Mouse (Mus musculus) embryonic facial prominence, embryonic 10.5 days (tissue): ENCODE measurements at regions not wholly inside any gene's neighbourhood (a gene's known extent, or its start where the extent isn't known, plus 50 kb on each side); places are given as distances from the start of the nearest gene placed in this dataset.

Experiments
- DNase-seq: peaks from one replicate; pipeline ENCODE4 v3.0.0-alpha.2; 2017; ENCODE audit warnings: low spot score
- H3K27ac ChIP-seq: fragments of 300-500 bp; sonication (generic); replicated peaks from 2 replicates; pipeline ENCODE4 v1.5.1; 2016; ENCODE audit warnings: mild to moderate bottlenecking
- H3K27me3 ChIP-seq: fragments of 300-500 bp; sonication (generic); replicated peaks from 2 replicates; pipeline ENCODE4 v1.6.1; 2016; ENCODE audit warnings: low read depth, mild to moderate bottlenecking; ENCODE audit not compliant: poor library complexity, severe bottlenecking
- H3K36me3 ChIP-seq: fragments of 300-500 bp; sonication (generic); replicated peaks from 2 replicates; pipeline ENCODE4 v1.6.1; 2016; ENCODE audit warnings: mild to moderate bottlenecking, moderate library complexity
- H3K4me1 ChIP-seq: fragments of 300-500 bp; sonication (generic); 2 replicates; pipeline ENCODE4 v1.6.1; 2016
- H3K4me3 ChIP-seq: fragments of 300-500 bp; sonication (generic); 2 replicates; pipeline ENCODE4 v1.5.1; 2016; ENCODE audit warnings: mild to moderate bottlenecking, moderate library complexity
- H3K9me3 ChIP-seq: fragments of 300-500 bp; sonication (generic); 2 replicates; pipeline ENCODE4 v1.6.1; 2016; ENCODE audit warnings: mild to moderate bottlenecking
- WGBS: fragments of 180-500 bp; shearing (Covaris S2); methylation state at CpG from one replicate; pipeline ENCODE4 v1.1.7; 2016; 5-methylcytosine and 5-hydroxymethylcytosine counted together

DNA sequence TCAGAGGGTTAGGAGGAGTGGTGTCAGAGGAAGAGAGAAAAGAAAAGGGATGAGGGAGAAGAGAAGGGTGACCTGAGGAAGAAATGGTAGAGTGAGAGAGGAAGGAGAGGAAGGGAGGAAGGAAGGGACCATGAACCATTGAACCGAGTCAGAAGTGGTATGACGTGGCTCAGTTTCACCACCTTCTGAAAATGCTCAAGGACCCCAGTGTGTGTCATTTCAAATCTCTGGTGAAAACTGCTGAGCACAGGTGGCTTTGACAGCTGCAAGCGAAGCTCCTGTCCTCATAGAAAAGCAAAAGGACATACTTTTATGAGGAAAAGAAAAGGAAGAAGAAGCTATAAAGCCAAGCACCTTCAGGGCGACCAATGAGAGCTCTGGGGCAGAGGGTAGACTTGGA is 214.3 kb downstream of the Gm9195 start:
- Histone ChIP-seq H3K27ac (no peak overlapping the region), H3K4me1 (no peaks in the 10 kb centered on the region), H3K27me3 (no peaks in the 10 kb centered on the region), H3K9me3 (no peaks in the 10 kb centered on the region), H3K4me3 (no peak overlapping the region), H3K36me3 (no peaks in the 10 kb centered on the region)
- DNase-seq, result no peak
- 91% methylated on average over 4 of the region's 4 CpGs for WGBS

DNA sequence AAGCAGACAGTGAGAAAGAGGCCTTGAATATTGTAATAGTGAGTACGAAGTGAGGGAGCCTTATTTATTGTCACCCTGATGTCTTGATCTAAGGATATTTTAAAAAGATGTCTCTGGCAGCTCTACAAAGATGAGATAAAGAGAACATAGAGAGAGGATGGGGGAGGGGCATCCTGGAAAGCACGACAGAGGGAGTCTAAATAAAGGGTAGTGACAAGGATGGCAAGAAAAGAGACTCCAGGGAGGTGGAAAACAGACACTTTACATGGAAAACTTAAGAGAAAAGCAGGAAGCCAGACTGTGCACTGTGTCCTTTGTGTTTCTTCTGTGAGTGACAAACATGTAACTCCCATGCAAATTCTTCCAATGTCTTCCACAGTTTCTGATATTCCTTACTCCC is 232.4 kb downstream of the Gm9195 start:
- DNase-seq, result no peak
- 45% methylated on average over 2 of the region's 2 CpGs for WGBS
- no peaks in the 10 kb centered on the region for H3K4me1 ChIP-seq
- no peak overlapping the region for H3K27ac ChIP-seq
- no peaks in the 10 kb centered on the region for H3K27me3 ChIP-seq
- H3K4me3 ChIP-seq, result no peak overlapping the region
- no peaks in the 10 kb centered on the region for H3K36me3 ChIP-seq
- H3K9me3 ChIP-seq, result no peaks in the 10 kb centered on the region

DNA sequence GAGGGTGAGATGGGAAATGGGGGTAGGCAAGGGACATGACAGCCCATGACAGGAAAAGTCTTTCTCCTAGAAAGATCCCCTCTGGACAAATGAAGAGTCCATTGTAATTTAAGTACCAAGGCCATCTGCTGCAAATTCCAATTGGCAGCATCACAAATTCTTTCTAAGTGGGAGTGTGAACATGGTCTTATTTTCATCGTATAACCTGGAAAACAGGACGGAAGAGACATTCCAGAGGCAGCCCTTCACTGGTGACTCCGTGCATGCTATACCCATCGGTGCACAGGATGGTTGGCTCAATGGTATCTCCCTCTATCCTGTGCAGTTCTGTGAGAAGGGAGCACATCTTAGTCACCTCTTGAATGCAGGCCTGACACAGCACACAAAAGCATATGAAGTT is 249.8 kb downstream of the Gm9195 start:
- H3K36me3 ChIP-seq, result no peaks in the 10 kb centered on the region
- 86% methylated on average over 4 of the region's 4 CpGs for WGBS
- H3K9me3 ChIP-seq, result no peaks in the 10 kb centered on the region
- H3K4me3 ChIP-seq, result no peak overlapping the region
- H3K27me3 ChIP-seq, result no peaks in the 10 kb centered on the region
- H3K4me1 ChIP-seq, result peaks cover 8% of the 10 kb centered on the region
- no peak overlapping the region for H3K27ac ChIP-seq
- no peak for DNase-seq

DNA sequence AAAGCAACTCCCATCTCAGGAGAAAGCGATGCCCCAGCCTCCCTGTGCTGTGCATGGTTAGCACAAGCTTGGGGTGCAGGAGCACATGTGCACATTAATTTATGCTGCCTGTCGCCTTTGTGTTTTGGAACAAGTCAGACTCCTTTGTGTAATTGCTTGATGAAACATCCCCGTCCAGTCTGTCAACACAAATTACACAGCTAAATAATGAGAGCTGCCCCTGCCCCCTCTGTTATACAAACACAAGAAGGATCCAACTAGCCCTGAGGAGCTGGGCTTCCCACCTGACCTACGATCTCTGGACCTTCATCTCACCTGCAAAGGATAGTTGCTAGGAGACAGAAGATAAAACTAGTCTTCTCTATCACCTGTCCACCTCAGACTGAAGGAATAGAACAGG is 251.4 kb downstream of the Gm9195 start:
- Histone ChIP-seq H3K36me3 (no peaks in the 10 kb centered on the region), H3K4me3 (no peak overlapping the region), H3K27me3 (no peaks in the 10 kb centered on the region), H3K27ac (no peak overlapping the region), H3K9me3 (no peaks in the 10 kb centered on the region), H3K4me1 (peaks cover 8% of the 10 kb centered on the region)
- no peak for DNase-seq
- 57% methylated on average over 4 of the region's 4 CpGs for WGBS

DNA sequence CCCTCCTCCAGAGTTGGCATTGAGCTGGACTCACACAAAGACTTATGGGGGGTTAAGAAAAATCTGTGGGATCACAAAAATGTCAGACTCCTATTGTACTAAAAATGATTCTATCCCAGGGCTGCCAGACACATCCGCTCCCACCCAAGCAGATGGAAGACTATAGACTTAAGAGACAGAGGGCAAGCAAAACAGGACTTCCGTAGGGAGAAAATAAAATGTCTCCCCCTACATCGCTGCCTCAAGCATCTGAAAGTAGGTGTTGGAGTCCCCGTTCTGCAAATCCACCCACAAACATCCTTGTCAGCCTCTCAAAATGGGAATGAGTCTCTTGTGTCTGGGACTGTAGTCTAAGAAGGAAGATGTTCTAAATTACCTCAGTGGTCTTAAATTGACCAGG is 253.3 kb downstream of the Gm9195 start:
- H3K27ac ChIP-seq, result no peak overlapping the region
- WGBS, result 90% methylated on average over 4 of the region's 4 CpGs
- no peak for DNase-seq
- no peak overlapping the region for H3K4me3 ChIP-seq
- H3K36me3 ChIP-seq, result no peaks in the 10 kb centered on the region
- no peaks in the 10 kb centered on the region for H3K9me3 ChIP-seq
- no peaks in the 10 kb centered on the region for H3K27me3 ChIP-seq
- peaks cover 8% of the 10 kb centered on the region for H3K4me1 ChIP-seq

DNA sequence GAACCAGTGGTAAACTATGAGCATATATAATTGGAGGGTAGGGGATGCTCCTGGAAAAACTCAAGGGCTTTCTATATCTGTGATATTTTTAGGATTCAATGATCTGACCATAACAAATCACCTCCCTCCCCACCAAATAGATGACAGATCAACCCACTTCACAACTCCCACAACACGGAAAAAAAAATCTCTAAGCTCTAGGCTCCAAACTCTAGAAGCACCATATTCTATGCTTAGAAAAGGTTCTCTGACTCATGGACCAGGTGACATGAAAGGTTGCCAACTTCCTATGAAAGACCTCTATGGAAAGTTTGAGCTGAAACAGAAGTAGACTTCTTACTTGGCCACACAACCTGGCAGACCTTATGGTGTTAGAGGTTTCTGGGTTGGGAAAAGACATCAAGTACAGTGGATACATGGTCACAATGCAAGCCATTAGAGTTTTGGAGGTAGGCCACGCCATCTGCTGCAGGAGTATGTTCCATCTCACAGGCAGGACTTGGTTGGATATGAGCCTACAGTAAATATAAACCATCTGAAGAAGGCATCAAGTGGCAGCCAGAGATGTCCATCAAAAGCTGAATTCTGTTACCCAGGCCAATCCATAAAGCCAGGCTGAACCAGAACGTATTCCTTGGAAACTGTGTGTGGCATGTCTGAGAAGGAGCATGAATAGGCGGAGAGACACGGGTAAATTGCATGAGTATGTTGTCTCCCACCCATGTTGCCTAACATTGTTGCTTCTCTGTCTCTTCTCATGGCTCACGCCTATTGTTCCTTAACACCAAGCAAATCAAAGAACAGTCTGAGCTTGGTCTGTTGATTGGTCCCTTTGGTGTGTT is 257.2 kb downstream of the Gm9195 start:
- Histone ChIP-seq H3K9me3 (no peaks in the 10 kb centered on the region), H3K36me3 (no peaks in the 10 kb centered on the region), H3K27me3 (no peaks in the 10 kb centered on the region), H3K27ac (no peak overlapping the region), H3K4me3 (no peak overlapping the region), H3K4me1 (no peaks in the 10 kb centered on the region)
- no peak for DNase-seq
- 83% methylated on average over 6 of the region's 6 CpGs for WGBS

DNA sequence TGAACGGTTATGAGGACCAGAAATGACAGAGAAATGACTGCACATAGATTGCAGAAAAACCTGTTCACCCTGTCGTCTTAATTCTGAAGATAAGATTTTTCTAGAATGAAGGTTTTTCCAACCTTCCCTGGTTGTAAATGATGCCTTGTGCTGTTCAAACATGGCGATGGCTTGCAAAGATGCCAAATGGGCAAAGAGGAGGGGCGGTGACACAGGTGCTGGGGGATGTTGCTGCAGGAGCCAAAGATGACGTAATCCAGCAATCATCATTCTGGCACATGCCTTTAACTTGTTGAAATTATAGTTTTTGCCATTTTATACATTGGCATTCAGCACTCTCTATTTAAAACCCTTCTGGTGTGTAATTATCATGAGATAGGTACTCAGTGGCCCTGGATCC is 263.8 kb downstream of the Gm9195 start:
- H3K27ac ChIP-seq, result no peak overlapping the region
- H3K4me1 ChIP-seq, result no peaks in the 10 kb centered on the region
- no peaks in the 10 kb centered on the region for H3K27me3 ChIP-seq
- DNase-seq, result no peak
- H3K9me3 ChIP-seq, result no peaks in the 10 kb centered on the region
- H3K36me3 ChIP-seq, result no peaks in the 10 kb centered on the region
- 76% methylated on average over 5 of the region's 5 CpGs for WGBS
- no peak overlapping the region for H3K4me3 ChIP-seq

DNA sequence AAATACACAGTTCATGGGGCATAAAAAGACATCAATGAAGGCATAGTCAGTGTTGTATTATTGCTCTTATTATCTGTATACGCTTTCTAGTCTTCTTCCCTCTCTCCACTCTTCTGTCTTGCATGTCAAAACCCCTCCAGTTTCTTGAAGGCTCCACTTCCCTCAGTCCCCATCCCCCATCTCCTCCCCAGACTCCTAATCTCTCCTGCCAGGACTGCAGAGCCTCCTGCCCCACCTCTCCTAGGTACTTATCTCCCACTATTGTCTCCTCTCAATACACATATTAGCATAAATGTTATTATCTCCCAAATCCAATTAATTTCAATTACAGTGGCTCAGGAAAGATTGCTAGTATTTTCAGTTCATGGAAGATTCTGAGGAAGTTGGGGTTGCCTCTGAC is 264.2 kb downstream of the Gm9195 start:
- Histone ChIP-seq H3K4me3 (no peak overlapping the region), H3K4me1 (no peaks in the 10 kb centered on the region), H3K36me3 (no peaks in the 10 kb centered on the region), H3K27me3 (no peaks in the 10 kb centered on the region), H3K9me3 (no peaks in the 10 kb centered on the region), H3K27ac (no peak overlapping the region)
- 63% methylated on average over 1 of the region's 1 CpGs for WGBS
- no peak for DNase-seq

DNA sequence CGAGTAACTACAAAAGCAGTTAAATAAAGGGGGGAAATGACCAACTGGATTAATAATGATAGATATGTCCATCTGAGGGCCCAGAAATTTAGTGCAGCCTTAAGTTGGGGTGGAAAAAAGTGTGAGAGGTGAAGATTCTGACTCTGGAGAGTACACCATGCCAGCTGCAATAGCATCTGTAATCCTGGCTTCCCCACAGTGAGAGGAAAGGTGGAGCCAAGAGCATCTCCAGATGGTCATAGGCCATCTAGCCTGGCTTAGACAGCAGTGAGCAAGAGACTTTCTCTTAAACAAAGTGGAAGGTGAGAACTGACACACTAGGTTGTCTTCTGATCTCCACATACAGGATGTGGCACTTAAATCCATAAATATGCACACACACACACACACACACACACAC is 264.7 kb downstream of the Gm9195 start:
- Histone ChIP-seq H3K4me3 (no peak overlapping the region), H3K4me1 (no peaks in the 10 kb centered on the region), H3K27ac (no peak overlapping the region), H3K27me3 (no peaks in the 10 kb centered on the region), H3K36me3 (no peaks in the 10 kb centered on the region), H3K9me3 (no peaks in the 10 kb centered on the region)
- WGBS, result 82% methylated on average over 1 of the region's 1 CpGs
- no peak for DNase-seq

DNA sequence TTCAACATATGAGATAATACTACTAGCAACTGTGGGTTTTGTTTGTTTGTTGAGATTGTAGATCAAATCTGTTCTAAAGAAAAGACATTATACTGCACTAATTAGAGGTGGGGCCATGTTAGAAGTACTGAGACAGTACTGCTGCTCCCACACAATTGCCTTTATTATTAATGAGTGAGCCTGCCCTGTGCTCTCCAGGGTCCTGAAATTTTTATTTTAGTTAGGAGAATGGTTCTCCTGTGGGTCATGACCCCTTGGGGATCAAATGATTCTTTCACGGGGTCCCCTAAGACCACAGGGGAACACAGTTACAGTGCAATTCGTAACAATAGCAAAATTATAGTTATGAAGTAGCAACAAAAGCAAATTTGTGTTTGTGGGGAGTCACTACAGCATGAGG is 268.8 kb downstream of the Gm9195 start:
- no peak overlapping the region for H3K27ac ChIP-seq
- H3K27me3 ChIP-seq, result no peaks in the 10 kb centered on the region
- no peaks in the 10 kb centered on the region for H3K4me1 ChIP-seq
- 52% methylated on average over 2 of the region's 2 CpGs for WGBS
- DNase-seq, result no peak
- H3K9me3 ChIP-seq, result no peaks in the 10 kb centered on the region
- no peak overlapping the region for H3K4me3 ChIP-seq
- no peaks in the 10 kb centered on the region for H3K36me3 ChIP-seq

DNA sequence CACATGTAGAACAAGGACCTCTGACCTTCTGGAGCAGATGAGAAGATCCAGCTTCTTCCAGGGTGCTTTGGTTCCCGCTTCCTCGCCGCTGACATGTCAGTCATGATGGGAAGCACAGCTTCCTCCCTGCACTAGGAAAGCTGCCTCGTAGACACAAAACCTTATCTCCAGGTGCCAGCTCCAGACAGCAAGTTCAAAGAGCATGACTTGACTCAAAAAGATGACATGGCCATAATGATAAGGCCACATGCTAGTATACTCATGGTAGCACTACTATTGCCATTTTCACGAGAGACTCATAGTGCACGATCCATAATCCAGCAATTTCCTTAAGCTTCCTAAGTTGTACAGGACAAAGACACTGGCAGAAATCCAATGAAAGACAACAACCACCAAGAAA is 272.1 kb downstream of the Gm9195 start:
- Histone ChIP-seq H3K9me3 (no peaks in the 10 kb centered on the region), H3K4me3 (no peak overlapping the region), H3K36me3 (no peaks in the 10 kb centered on the region), H3K4me1 (no peaks in the 10 kb centered on the region), H3K27ac (no peak overlapping the region), H3K27me3 (no peaks in the 10 kb centered on the region)
- WGBS, result 91% methylated on average over 6 of the region's 6 CpGs
- no peak for DNase-seq

DNA sequence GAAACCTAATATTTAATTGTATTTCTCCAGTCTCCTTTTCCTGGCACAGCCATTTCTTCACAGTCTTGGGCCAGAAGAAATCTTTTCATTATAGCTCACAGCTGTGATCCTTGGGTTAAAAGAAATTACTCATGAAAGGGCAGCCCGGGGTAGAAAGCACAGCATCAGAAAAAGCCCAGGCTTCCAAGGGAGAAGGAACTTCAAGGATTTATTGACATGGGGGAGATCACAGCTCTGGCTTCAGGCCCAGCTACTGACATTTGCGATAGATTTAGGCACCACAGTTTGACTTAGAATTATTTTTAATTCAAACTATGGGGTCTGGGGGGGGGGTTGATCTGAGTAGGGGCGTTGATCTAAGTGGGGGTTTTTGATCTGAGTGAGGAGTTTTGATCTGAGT is 291.3 kb downstream of the Gm9195 start:
- no peaks in the 10 kb centered on the region for H3K27me3 ChIP-seq
- no peaks in the 10 kb centered on the region for H3K9me3 ChIP-seq
- DNase-seq, result no peak
- H3K4me3 ChIP-seq, result no peak overlapping the region
- H3K27ac ChIP-seq, result no peak overlapping the region
- no peaks in the 10 kb centered on the region for H3K36me3 ChIP-seq
- H3K4me1 ChIP-seq, result no peaks in the 10 kb centered on the region
- WGBS, result 86% methylated on average over 3 of the region's 3 CpGs

DNA sequence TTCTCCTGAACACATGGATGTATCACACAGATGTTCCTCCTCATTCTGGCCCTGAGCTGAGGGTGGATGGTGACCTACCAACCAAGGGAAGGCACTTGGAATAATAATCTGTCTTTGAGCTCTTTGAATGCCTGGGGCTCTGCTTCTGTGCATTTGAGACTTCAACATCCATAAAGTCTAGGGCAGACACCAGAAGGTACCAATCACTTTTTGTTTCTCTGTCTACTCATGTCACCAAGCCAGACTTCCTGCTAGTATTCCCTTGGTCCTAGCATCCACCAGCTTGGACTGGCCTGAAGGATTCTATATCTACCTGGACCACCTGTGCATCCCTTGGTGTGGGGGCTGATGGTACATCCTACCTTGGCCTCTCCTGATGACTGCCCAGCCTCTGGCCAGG is 291.7 kb downstream of the Gm9195 start:
- Histone ChIP-seq H3K4me1 (no peaks in the 10 kb centered on the region), H3K27me3 (no peaks in the 10 kb centered on the region), H3K27ac (no peak overlapping the region), H3K9me3 (no peaks in the 10 kb centered on the region), H3K4me3 (no peak overlapping the region), H3K36me3 (no peaks in the 10 kb centered on the region)
- DNase-seq, result no peak
